Mouse (Mus musculus): Measurements from ENCODE around the gene Dip2c.
A peak's percentile ranks its signal among the peaks of the same experiment; 100 is the strongest.

Gene Dip2c

DNA sequence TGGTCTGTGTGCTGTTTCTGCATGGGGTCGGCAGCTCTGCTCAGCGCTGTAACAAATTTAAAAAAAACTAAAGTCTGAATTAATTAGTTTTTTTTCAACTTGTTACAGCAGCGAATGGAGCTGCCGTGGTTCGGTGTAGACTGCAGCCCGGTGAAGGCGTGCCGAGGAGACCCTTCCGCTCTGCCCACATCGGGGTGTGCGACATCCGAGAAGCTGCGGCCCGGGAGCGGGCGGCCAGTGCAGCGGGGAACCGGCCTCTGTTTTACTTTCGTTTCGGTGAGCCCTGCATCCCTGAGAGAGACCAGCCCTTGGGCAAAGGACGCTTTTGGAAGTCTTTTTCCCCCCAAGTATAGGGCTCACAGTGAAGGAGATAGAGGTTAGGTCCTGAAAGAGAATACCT, 218.4 kb downstream of the Dip2c start:
- no peak for DNase-seq (ENCODE audit: extremely low spot score, low read depth, low spot score)

DNA sequence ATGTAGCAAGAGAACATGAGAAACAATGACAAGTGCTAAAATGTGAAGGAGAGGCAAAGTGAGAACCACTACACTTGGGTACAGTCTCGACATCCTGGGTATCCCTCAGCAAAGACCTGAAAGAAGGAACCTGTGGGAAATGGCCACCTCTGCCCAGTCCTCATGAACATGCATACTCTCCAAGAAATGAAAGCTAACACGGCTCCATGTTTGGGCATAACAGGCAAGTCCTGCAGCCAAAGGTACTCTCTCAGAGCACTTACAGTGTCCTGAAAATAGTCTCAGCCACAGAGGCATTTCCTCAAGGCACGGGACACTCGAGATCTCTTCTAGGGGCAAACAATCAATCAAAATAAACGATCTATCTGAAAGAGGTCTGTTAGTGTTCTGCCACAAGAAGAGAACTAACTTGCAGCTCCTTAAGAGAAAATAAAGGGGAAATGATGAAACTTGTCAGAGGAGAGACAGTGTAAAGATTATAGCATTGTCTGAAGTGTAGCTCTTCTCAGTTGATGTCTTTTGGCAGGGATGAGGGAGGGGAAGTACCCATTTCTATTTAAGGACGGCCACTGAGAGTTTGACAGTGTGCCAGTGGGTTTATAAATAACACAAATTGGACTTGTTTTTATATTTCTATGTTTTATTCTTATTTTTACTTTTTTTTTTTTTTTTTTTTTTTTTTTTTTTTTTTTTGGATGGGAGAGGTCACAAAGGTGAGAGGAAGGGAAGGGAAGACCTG, 228.0 kb downstream of the Dip2c start:
- DNase-seq (ENCODE audit: extremely low spot score, low read depth, low spot score) = no peak

DNA sequence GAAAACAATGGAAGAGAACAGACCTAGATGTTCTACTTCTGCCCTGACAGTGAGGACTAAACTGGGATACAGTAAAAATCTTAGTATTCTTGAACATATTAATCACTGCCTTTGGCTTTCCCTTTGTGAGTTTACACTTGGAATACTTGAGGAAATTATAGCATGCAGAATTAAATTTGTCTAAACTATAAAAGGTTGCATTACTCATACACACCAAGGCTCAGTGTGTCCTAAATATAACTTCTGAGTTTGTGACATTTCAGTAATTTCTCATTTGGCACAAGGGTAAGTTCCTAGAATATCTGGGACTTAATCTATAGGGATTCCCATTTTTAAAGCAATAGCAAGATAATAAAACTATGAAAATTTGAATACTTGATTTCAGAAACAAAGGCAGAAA, 262.2 kb downstream of the Dip2c start:
- DNase-seq (ENCODE audit: extremely low spot score, low read depth, low spot score) = no peak

DNA sequence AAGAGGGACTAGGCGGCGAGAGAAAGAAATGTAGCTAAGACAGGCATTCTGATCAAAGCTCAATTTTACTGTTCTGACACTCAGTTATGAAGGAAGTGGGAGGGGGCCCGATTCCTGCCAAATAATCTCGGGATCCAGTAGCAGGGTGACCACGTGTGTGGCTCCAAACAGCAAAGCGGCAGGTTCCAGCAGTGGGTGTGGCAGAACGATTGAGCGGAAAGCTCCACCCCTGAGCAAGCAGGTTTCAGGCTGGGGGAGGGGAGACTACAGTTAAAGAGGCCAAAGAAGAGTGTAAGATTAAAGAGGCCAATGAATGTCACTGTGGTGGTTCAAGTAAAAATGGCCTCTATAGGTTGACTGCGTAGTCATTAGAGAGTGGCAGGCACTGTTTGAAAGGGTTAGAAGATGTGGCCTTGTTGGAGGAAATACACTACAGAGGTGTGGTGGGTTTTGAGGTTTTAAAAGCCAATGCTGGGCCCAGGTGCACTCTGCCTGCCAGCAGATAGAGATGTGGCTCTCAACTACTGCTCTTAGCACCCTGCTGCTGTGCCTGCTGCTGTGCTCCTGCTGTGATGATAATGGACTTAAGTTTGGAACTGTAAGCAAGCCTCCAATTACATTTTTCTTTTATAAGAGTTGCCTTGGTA, 271.5 kb downstream of the Dip2c start:
- no peak for DNase-seq (ENCODE audit: extremely low spot score, low read depth, low spot score)

DNA sequence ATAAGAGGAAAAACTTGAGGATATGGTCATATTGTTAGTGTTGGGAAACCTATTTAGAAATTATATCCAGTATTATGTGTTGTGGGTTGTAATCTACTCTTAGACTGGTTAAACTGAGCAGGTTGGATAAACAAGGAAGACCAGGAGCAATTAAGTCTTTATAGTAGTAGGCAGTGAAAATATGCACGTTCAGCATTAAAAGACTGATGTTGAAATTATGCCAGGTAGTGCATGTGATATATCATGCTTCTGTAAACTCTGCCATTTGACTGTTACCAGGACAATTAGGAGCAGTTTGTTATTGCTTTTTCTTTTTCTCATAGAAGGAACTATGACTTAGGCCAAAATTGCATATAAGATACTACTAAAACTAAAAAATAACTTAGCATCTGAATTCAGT, 285.8 kb downstream of the Dip2c start:
- DNase-seq (ENCODE audit: extremely low spot score, low read depth, low spot score) = no peak

DNA sequence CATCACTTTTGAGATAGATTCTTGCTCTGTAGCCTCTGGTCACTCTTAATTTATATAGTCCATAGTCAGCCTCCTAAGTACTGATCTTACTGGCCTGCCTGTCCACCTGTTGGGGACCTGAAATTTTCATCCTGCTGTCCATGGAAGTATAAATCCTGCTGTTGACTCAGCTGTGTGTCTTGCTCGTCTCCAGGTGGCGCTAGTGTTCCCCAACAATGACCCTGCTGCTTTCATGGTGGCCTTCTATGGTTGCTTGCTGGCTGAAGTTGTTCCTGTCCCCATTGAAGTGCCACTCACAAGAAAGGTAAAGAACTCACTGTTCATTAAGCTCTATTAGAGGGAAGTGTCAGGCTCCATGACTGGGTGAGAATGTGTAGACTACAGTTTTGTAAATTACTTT, 286.6 kb downstream of the Dip2c start:
- peak; percentile 10 for DNase-seq (ENCODE audit: extremely low spot score, low read depth, low spot score)

DNA sequence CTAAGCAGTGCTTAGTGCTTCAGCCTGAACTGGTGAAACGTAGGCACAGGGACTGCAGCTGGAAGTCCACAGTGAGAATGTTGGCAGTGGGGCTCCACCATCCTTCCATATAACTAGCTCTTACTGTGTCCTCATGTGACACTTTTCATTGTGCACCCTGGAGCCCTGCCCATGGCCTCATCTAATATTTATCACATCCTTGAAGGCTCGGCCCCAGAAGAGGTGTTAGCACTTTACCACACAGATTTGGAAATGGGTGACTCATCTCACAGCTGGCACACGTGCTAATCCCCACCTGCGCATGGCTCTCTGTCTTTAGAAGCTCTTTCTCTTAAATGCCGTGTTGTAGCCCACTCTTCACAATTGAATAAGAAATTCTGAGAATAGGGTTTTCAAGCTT, 292.5 kb downstream of the Dip2c start:
- no peak for DNase-seq (ENCODE audit: extremely low spot score, low read depth, low spot score)

DNA sequence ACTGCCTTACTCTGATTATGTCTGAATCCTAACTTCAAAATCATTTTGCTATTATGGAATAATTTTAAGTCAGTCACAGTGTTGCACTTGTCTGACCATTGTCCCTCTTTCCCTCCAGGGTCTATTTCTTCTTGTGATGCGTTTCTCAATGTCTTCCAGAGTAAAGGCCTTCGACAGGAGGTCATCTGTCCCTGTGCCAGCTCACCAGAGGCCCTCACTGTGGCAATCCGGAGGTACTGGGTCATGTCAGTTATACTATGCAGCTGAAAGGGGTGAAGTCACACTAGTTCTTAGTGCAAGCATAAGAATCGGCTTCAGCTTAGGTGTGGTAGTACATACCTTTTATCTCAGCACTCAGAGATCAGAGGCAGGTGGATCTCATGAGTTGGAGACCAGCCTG, 300.4 kb downstream of the Dip2c start:
- DNase-seq (ENCODE audit: extremely low spot score, low read depth, low spot score) = no peak

DNA sequence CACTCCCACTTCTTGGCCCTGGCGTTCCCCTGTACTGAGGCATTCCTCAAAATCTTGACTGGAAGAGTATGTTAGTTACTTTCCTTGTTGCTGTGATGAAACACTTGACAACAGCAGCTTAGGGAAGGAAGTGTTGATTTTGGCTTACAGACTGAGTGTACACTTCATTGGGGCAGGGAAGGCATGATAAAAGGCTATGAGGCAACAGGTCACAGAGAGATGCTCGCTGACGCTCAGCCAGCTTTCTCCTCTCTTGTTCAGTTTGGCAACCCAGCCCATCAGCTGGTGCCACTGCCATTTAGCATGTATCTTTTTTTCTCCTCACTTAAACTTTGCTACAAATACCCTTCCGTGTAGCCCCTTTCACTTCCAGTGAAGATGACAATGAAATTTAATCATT, 302.1 kb downstream of the Dip2c start:
- DNase-seq (ENCODE audit: extremely low spot score, low read depth, low spot score) = no peak

DNA sequence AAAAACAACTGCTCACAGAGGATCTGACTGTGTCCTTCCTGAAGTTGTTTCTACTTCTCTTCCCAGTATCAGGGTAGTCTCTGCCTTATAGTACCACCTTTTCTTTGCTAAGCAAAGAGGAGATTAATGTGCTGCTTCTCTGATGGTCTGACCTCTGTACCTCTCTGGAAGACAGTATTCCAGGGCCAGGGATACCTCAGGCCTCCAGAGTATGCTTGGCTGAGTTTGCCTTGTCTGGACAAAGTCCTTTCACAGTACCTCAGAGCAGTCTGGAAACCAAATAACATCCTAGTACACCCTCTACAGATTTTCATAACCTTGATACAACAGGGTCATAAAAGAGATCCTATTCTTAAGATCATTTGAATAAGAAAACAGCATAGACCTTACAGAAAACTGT, 305.5 kb downstream of the Dip2c start:
- no peak for DNase-seq (ENCODE audit: extremely low spot score, low read depth, low spot score)

DNA sequence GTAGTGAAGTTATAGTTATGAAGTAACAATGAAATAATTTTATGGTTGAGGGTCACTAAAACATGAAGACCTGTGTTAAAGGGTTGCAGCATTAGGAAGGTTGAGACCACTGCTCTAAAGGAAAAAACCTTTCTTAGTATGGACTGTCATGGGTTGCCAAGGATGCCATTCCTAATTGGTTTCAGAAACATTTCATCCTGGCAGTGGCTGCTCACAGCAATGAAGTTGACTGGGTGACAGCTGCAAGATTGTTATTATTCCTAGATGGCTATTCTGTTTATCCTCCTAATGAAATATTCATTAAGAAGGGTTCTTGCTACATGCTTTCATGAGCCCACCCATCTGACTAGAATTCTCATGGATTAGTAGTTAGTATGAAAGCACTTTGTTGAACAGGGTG, 307.3 kb downstream of the Dip2c start:
- DNase-seq (ENCODE audit: extremely low spot score, low read depth, low spot score) = no peak

DNA sequence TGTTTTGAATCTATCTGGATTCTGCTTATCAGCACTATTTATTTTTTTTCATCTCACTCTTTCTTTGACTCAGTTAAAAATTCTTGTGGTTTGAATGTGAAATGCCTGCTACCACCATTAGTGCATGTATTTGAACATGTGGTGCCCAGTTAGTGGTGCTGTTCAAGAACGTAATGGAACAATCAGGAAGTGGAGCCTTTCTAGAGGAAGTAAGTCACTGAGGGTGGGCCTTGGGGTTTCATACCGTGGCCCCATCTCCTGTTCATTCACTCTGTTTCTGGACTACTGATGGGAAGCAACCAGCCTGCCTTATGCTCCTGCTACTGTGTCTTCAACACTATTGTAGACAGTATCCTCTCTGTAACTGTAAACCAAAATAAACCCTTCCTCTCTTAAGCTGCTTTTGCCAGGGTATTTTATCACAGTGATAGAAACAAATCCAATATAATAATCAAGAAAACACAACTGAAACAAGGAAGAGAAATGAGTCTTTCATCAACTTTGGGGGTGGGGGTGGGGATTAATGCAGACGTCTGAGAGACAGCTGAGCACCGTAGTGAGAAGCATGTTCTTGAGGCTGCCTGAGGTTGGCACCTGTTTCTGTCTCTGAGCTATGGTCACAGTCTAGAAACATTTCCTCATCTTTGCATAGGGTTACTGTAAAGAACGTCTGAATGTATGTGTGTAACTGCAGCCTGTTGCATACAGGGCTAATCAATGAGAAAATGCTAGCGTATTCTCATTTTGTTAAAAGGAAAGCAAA, 323.2 kb downstream of the Dip2c start:
- no peak for DNase-seq (ENCODE audit: extremely low spot score, low read depth, low spot score)

DNA sequence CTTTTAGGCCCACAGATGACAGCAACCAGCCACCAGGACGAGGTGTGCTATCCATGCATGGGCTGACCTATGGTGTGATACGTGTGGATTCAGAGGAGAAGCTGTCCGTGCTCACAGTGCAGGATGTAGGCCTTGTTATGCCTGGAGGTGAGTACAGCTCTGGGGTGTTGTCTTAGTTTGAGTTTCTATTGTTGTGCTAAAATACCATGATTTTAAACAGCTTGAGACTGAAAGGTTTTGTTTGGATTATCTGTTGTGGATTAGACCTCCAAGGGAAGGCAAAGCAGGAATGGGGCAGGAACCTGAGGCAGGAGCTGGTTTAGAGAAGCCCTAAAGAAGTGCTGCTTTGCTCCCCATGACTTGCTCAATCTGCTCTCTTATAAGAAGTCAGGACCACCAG, 325.0 kb downstream of the Dip2c start:
- no peak for DNase-seq (ENCODE audit: extremely low spot score, low read depth, low spot score)

DNA sequence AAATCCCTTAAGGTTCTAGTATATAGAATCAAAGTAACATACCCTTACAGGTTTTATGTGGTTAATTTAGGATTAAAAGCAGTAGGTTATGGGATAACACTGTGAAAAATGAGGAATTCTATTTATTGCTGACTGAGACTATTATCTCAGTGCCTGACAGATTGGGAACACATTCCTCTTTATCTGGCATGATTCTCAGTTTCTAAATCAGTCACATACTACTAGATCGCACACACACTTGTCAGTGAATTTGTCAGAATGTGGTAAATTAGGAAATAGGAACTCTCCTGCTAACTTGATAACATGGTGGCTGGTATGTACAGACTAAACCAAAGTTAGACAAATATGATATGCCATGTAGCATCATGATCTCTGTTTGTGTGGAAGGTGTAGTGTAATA, 334.9 kb downstream of the Dip2c start:
- DNase-seq (ENCODE audit: extremely low spot score, low read depth, low spot score) = no peak

DNA sequence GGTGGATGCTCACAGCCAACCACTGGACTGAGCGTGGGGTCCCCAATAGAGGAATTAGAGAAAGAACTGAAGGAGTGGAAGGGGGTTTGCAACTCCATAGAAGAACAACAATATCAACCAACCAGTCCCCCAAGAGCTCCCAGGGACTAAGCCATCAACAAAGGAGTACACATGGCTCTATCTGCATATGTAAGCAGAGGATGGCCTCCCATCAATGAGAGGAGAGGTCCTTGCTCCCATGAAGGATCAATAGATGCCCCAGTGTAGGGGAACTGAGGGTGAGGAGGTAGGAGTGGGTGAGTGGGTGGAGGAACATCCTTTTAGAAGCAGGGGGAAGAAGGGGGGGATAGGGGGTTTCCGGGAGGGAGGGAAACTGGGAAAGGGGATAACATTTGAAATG, 356.4 kb downstream of the Dip2c start:
- DNase-seq (ENCODE audit: extremely low spot score, low read depth, low spot score) = no peak

DNA sequence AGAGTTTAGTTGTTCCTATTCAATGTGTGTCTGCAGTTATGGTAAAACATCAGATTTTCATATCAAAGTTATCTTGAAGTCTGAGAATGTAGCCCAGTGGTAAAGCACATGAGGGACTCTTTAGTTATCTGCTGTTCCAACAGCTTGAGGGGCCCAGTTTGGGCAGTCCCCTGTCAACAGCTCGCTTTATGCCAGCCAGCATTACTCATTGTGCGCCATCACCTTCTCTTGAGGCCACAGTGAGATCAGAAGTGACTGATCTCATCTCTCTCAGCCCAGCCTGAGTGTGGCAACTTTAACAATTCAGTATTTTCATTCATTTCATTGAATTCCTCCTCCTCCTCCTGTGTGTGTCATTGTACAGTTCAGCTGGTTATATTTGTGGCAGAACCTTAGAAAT, 359.6 kb downstream of the Dip2c start:
- DNase-seq (ENCODE audit: extremely low spot score, low read depth, low spot score) = no peak

DNA sequence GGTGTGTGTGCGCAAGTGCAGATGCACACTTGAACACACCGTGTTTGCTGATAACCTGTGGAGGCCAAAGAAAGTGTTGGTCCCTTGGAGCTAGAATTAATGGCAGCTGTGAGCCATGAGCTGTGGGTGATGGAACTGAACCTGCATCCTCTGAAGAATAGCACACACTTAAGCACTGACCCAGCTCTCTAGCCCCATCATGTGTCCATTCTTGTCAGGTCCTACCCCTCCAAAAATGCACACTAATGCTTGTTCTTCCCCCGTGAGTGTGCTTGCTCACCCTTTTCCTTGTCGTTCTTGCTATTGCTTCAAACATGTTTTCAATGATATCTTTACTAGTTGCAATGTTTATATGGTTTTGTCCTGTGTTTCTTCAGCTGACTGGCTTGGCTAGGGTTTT, 360.2 kb downstream of the Dip2c start:
- DNase-seq (ENCODE audit: extremely low spot score, low read depth, low spot score) = no peak

DNA sequence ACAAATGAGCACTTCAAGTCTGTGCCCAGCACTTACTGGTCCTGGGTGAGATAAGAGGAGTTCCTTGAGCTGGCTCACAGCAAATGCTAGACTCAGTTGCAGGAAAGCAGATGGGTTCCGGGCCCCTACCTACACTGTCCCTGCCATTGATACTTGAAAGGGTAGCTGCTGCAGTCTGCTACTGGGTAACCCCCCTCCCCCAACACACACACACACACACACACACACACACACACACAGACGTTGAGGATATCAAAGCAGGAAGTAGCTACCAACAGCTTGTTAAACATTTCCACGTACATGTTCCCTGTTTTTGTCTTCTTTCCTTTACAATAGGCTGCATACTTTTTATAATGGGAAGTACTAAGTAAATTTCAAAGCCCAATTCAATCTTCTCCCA, 361.6 kb downstream of the Dip2c start:
- no peak for DNase-seq (ENCODE audit: extremely low spot score, low read depth, low spot score)

DNA sequence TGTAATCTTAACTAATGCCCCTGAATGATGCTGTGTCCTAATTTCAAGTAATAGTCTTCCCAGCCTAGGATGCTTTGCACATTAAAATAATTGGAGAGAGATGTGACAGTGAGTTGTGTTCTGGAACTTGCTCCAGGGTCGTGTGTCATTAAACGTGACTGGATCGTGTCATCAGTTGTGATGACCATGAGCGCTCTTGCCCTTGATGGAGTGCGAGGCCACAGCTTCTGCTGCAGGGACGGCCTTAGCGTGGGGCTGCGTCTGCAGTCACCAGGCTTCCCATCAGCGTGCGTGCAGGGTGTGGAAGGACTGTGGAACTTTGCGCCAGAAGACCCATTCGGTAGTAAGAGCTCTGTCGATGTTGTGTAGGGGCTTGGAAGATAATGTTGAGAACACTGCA, 372.4 kb downstream of the Dip2c start:
- DNase-seq (ENCODE audit: extremely low spot score, low read depth, low spot score) = no peak

DNA sequence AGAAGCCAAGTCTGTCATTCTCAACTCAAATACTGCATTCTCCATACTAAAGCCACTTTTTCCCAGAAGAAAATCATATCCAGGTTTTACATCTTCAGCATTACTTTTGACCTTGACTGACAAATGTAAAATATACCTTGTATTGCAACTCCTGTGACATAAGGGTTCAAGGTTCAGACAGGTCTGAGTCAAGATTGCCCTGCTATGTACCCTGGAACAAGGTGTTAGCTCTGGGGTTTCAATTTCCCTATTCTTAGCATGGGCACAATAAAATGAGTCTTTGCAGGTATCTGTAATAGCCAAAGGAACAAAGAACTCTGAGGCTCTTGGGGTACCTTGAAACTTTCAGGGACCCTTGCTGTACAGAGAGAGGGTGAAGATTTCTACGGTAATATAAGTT, 373.6 kb downstream of the Dip2c start:
- no peak for DNase-seq (ENCODE audit: extremely low spot score, low read depth, low spot score)

DNA sequence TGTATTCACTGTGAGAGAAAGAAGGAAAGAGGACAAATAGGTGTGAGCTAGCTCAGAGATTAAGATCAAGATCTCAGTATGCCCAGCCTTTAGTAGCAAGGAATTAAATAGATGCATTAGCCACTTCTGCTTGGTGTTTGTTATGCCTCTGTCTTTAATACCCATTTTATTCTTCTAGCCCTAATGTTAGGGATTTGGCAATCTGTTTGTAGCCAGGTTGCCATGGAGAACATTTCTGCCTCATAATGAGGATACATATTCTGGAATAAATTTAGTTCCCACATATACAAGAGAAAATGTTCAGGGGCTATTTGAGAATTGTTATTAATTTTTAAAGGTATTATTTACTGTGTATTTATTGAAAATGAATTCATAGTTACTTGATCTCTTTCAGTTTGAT, 374.3 kb downstream of the Dip2c start:
- DNase-seq (ENCODE audit: extremely low spot score, low read depth, low spot score) = no peak

DNA sequence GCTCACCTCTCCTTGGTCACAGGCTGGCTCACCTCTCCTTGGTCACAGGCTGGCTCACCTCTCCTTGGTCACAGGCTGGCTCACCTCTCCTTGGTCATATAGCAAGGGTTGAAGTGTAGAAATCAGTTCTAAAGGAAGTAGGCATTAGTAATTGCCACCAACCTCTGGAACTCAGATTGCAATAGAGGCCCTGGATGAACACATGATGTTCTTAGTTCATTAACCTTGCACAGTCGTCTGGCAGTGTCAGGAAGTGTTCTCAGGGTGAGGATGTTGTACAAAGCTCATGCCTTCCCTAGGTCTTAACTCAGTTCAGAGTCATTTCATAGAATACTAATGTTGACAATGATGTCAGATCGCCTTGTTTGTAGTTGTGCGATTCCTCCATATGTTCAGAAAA, 376.7 kb downstream of the Dip2c start:
- no peak for DNase-seq (ENCODE audit: extremely low spot score, low read depth, low spot score)

Measured in hindlimb bud, embryonic 11.5 days (tissue).